Mouse (Mus musculus) lung, postnatal 0 days (tissue): ENCODE measurements around the gene Rflna.

ENCODE experiments used
- CTCF ChIP-seq: IDR thresholded peaks from 2 replicates; pipeline ENCODE4 v1.5.1; 2016; ENCODE audit warnings: antibody characterized with exemption, mild to moderate bottlenecking
- EP300 ChIP-seq: IDR thresholded peaks from 2 replicates; pipeline ENCODE4 v1.6.1; 2016; ENCODE audit warnings: antibody characterized with exemption, mild to moderate bottlenecking, control low read depth

GRCm38 (mm10) chr5:125049481-125049880 is 46.5 kb downstream of the Rflna start:
- no peak for TF ChIP-seq EP300
- TF ChIP-seq CTCF = no peak
